Mouse (Mus musculus): Measurements from ENCODE around the gene Gm10553.
"Not testable (repeated sequence)": the region's sequence is repeated elsewhere in the genome, so short reads cannot be mapped to it uniquely, and the experiment has no call there.

DNA sequence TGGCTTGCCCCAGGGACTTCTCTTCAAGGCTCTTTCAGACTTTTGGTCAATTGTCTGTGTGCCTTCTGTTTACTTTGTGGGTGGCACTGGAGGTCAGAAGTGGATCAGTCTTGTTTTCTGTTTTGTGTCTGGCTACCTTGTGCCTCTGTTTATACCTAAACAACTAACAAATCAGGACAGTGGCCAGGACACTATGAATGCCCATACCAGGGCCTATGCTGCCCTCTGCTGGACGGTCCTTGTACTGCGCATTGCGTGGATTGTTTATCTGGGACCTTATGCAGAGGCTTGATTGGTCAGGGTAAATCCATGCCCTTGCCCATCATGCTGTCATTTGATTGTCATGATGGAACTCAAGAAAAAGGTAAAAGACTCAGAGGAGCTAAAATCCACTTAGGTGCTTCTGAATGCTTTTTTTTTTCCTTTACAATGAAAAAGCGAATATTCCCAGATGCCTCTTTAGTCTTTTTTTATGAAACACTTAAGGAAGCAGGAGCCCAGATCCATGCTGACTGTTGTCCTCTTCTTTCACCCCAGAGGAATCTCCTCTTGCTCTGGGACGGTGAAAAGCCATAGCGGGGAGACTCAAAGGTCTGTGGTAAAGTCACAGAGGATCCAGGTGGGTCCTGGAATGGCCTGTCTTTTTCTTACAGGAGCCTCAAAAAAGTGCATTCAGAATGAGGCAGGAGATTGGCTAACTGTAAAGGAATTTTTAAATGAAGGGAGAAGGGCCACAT lies 14.9 kb downstream of the Gm10553 start:
- not testable (repeated sequence) for TF ChIP-seq POLR2A (IDR thresholded peaks at IDR 0.05; ENCODE audit: low read depth, low read length); CTCF (IDR thresholded peaks at IDR 0.05; ENCODE audit: extremely low read depth, insufficient read depth, insufficient read length, insufficient replicate concordance)
